Mouse (Mus musculus) megakaryocyte progenitor cell, adult 5-6 weeks (primary cell): Measurements from ENCODE around the gene Slc44a4. TPM values are rescaled to one million over a fixed set of nuclear protein-coding genes. Genes with fewer than 3 reads are reported as not detected.
A peak's percentile ranks its signal among the peaks of the same experiment; 100 is the strongest.

Experiments used
- ATAC-seq: replicated peaks from 2 replicates; pipeline ENCODE4 v1.8.0; 2016; ENCODE audit warnings: mild to moderate bottlenecking, moderate TSS enrichment, inconsistent platforms; ENCODE audit not compliant: poor library complexity
- total RNA-seq, 2 experiments: library from RNA; stranded (forward) in 1 of 2; stranded (reverse) in 1 of 2; fragments of 157-497, 149-512 nt in 1 of 2; fragments of 200-1000 nt in 1 of 2; gene quantifications; 2 replicates each; pipeline versions ENCODE4 v1.2.3 to v1.2.4; 2015 to 2017

Slc44a4 gene
- total RNA-seq (2015) = 0.81 and 1.8 TPM in 2 replicates
- 0.61 and 0.75 TPM in 2 replicates for total RNA-seq (2017)

DNA sequence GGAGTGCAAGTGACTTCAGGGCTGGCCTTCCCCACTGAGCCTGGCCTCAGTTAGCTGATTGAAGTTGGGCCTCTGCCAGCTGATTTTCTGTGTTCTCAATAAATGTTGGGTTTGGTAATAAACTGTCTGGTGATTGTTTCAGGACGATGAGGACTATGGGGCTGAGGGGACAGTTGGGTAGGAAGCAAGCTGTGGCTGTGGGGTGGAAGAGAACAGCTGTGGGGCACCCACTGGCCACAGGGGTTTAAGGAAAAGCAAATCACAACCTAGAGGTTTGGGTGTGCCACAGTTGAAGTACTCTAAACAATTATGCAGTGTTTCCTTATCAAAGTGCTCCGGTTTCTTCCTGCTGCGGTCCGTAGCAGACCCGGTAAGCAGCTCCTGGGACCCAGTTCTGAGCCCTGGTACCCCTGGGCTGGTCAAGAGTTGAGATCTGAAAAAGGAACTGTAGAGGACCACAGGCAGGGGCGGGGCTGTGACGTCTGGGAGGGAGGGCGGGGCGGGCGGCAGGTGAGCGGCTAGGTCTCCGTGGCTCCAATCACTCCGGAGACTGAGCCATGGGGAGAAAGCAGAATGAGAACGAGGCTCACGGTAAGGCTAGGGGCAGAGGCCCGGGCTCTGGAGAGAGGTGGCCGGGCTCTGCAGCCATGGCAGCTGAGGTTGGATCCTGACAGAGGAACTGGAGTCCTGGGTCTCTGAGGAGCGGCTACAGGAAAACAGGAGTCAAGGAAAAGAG lies at the start of gene Slc44a4:
Gene Slc44a4, plus strand, starts transcription at position 537 of the 736 bp plus-strand sequence.
- ATAC-seq = no peak

DNA sequence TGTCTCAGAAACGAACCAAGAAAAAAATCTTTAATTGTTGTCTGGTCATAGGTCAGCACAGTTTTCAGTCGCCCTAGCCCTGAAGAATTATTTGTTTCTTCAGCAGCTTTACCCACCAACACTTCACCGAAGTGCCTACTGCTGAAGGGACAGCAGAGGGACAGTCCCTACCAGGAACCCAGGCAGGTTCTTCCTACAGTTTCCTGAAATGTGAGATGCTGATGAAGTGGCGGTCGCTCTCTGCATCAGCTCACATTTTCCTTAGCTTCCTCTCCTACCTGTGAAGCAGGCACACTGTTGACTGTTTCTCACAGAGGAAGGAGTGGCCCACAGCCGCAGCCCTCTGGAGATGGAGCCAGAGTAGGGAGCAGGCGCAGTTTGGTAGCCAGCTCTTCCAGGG lies 48.3 kb upstream of the Slc44a4 start:
- ATAC-seq = no peak

DNA sequence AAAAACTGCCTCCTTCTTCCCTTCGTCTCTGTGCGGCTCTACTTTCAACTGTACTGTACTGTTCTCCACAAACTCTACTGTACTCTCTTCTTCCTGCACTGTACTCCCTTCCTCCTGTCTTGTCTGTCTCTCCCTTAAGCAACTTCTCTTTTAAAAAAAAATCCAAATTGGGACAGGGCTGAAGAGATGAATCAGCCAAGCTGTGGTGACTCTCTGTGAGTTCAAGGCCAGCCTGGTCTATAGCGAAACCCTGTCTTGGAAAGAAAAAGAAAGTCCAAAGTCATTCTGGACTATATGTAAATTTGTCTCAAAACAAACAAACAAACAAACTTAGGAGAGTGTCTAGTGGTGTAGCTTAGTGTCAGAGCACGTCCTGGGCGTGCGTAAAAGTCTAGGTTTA lies 39.9 kb upstream of the Slc44a4 start:
- no peak for ATAC-seq

- peak; percentile 42; the same call in 1 of the 2 replicates for ATAC-seq
These were observed 34.9 kb upstream of the Slc44a4 start, which contains the start of gene Zbtb12 for GRCm38 (mm10) chr17:34879336-34879879. Gene Zbtb12 (plus strand): TSS chr17:34879483.

GRCm38 (mm10) chr17:34881166-34881565 lies 33.1 kb upstream of the Slc44a4 start:
- no peak for ATAC-seq

GRCm38 (mm10) chr17:34881683-34882310 lies 32.5 kb upstream of the Slc44a4 start, which contains the start of gene Gm20547:
Gene Gm20547 (minus strand): TSS chr17:34882042.
- no peak for ATAC-seq

- ATAC-seq = peak; percentile 68
These were observed 30.9 kb upstream of the Slc44a4 start for GRCm38 (mm10) chr17:34883332-34883731.

DNA sequence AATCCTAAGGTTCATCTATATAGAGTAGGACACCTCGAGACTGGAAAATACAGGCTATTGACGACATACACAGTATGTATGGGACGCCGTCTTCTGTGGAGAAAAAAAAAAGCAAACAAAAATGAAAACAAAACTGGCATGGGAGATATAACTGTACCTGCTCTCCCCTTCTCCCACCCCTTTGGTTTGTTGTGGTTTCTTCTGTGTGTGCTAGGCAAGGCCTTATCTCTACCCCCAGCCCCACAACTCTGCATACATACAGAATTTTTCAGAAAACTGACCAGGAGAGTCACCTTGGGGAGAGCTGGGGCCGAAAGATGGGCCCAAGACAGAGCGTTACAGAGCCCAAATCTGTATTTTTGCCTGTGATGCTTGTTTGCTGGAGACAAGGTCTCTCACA lies 29.6 kb upstream of the Slc44a4 start:
- peak; percentile 60 for ATAC-seq

DNA sequence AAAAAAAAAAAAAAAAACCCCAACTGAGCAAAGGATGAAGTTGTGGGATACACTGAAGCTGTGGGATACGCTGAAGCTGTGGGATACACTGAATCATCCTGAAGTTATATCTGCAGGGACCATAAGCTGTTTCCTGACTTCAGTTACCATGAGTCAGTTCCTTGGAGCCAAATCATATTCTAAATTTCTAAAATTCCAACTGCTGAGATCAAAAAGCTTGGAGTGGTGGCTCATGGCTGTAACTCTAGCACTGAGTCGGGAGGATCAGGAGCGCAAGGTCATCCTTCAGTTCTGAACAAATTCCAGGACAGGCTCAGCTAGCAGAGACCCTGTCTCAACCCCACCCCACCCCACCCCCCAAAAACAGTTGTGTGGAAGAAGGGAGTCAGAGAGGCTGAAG lies 28.7 kb upstream of the Slc44a4 start:
- ATAC-seq = no peak

DNA sequence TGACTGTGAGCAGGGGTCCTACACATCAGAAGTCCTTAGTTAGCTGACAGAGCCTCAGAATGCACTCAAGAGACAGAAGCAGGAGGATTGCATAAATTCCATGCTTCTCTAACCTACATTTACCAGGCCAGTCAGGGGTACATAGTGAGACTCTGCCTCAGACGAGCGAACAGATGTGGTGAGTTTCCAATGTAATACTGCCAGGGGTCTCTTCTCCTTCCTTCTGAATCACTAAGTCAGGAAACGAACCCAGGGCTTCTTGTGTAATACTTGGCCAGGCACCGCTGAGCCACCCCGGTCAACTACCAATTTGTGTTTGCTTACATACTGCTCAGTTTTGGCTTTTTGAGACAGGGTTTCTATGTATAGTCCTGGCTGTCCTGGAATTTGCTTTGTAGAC lies 26.3 kb upstream of the Slc44a4 start:
- peak; percentile 35; the same call in 1 of the 2 replicates for ATAC-seq

DNA sequence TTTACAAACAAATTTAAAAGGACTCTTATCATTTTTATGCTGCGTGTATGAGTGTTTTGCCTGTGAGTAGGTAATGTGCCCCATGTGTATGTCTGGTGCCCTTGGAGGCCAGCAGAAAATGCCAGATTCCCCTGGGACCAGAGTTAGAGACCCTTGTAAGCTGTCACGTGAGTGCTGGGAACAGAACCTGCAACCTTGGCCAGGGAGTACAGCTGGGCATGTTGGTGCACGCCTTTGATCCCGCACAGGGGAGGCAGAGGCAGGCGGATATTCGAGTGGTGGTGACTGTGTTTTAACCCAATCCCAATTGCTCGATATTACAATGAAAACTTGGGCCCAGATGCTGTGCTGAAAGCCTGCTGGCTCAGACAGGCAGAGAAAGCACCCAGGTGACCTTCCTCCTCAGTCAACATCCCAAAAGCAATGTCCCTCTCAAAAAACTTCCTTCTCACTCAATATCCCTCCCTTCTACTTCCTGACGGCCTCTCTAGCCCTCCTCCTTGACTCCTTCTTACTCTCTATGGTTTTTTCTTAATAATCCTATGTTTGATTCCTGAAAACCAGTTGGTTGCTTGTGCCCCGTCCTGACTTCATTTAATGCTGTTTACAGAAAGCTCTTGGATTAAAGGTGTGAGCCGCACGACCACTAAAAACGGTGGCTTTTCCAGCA lies 24.1 kb upstream of the Slc44a4 start:
- no peak for ATAC-seq

GRCm38 (mm10) chr17:34891377-34891776 lies 22.9 kb upstream of the Slc44a4 start:
- no peak for ATAC-seq

GRCm38 (mm10) chr17:34893072-34893824 lies 21.0 kb upstream of the Slc44a4 start:
- ATAC-seq = no peak

- ATAC-seq = peak; percentile 72
These were observed 20.1 kb upstream of the Slc44a4 start for GRCm38 (mm10) chr17:34894074-34894597.

- ATAC-seq = no peak
These were observed 19.3 kb upstream of the Slc44a4 start for GRCm38 (mm10) chr17:34894801-34895530.

GRCm38 (mm10) chr17:34895724-34896123 lies 18.5 kb upstream of the Slc44a4 start:
- ATAC-seq = no peak

DNA sequence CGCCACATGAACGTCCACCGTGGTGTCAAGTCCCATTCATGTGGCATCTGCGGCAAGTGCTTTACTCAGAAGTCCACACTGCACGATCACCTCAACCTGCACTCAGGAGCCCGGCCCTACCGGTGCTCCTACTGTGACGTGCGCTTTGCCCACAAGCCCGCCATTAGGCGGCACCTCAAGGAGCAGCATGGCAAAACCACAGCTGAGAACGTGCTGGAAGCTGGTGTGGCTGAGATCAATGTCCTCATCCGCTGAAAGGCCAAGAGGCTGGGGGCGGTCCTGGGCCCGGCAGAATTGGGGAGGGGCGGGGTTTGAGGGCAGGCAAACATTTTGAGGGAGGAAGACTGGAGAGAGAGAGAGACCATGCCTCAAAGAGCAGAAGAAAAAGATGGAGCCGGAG lies 17.9 kb upstream of the Slc44a4 start:
- ATAC-seq = no peak

DNA sequence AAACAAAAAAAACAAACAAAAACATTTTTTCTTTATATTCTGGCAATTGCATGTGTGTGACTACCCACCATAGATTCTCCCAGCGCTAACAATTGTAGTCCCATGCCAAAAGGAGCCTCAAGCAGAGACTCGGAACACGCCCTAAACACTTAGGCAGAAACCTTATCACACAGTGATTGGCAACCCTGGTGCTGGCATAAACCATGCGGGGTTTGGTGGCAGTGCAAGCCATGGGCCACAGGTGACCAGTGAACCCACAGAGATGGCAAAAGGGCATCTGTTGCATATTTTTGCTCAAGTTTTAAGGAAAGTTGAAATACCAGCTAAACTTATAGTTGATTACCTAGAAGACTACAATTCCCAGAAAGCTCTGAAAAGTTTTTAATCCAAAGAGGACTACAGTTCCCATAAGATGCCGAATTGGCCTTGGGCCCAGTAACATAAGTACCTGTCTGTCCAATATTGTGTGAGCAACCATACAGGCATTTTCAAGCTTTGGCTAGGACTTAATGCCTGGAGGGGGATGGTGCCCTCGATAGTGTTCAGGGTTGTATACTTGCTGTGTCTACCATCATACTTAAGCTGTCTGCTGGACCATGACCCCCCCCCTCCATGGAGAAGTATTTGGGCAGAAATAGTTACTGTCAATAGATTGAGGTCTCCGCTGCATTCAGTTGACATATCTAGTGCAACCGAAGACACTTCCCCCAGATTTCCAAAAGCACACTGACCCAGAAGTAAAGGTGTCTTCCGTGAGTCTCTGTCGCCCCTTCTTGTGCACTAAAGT lies 16.7 kb upstream of the Slc44a4 start:
- ATAC-seq = peak; percentile 33

DNA sequence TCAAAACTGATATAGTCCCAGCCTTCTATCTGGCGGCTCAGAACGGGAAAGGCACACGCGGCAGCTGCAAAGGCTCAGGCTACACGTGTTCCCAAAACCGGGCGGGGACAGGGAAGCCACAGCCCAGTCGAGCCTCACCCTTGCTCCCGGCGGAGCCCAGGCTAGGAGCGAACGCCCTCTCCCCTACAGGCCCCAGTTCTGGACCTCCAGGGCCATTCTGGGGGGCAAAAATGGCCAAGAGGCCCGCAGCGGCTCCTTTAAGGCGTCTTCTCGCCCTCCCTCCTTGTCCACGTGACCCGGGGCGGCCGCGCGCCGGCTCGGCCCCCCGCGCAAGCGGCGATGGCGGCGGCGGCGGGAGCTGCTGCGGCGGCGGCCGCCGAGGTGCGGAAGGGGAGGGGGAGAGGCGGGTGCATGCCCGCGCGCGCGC lies 16.1 kb upstream of the Slc44a4 start, which contains the start of the genes C2 and Ehmt2:
Gene C2, minus strand, starts transcription at position 106 of the 427 bp plus-strand sequence.
Gene Ehmt2, plus strand, starts transcription at position 310 of the 427 bp plus-strand sequence.
- ATAC-seq = peak; percentile 33
